Mouse (Mus musculus) v-Abl transformed pro-B cells (cell line): ENCODE data around the gene Pnpla3.

Experiments
- in situ Hi-C, 2 experiments: fragments of 400-800 bp; cut with MboI; formaldehyde crosslinking; loops; one replicate each; pipeline ENCODE4 v1.15.1; 2025; ENCODE audit not compliant: unreplicated experiment in 2 of 2

The Pnpla3 gene

GRCm38 (mm10) chr15:84214476-84214875 lies 46.8 kb downstream of the Pnpla3 start:
- in situ Hi-C loops, result loop anchor here in 1 of 2 experiments (5.0 to 10.0 kb wide), 3 partner anchors 68 to 398 kb away; no protein-coding TSS in a partner anchor

DNA sequence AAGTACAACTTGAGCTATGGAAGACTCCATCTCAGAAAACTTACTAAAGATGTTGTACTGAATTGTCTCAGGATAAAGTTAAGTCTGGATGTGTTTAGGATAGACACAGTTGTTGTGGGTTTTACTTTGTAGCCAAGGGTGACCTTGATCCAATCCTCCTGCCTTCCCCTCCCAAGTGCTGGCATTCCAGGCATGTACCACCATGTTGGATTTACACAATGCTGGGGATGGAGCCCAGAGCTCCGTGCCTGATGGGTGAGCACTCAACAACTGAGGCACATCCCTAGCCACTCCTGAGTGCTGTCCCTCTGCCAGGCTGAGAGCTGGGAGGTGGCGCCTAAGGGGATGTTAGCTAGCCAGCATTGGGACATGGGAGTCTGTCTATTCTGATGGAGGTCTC lies 47.6 kb downstream of the Pnpla3 start:
- in situ Hi-C loops, result loop anchor here (5.0 to 10.0 kb wide), 2 partner anchors 320 to 397 kb away; no protein-coding TSS in a partner anchor

- in situ Hi-C loops, result loop anchor here (5.0 to 10.0 kb wide), 2 partner anchors 319 to 396 kb away; no protein-coding TSS in a partner anchor
Observed at GRCm38 (mm10) chr15:84216026-84216425, 48.4 kb downstream of the Pnpla3 start.

- in situ Hi-C loops, result loop anchor here (5.0 to 10.0 kb wide), 2 partner anchors 318 to 396 kb away; no protein-coding TSS in a partner anchor
Observed at GRCm38 (mm10) chr15:84216461-84217084, 48.9 kb downstream of the Pnpla3 start.

DNA sequence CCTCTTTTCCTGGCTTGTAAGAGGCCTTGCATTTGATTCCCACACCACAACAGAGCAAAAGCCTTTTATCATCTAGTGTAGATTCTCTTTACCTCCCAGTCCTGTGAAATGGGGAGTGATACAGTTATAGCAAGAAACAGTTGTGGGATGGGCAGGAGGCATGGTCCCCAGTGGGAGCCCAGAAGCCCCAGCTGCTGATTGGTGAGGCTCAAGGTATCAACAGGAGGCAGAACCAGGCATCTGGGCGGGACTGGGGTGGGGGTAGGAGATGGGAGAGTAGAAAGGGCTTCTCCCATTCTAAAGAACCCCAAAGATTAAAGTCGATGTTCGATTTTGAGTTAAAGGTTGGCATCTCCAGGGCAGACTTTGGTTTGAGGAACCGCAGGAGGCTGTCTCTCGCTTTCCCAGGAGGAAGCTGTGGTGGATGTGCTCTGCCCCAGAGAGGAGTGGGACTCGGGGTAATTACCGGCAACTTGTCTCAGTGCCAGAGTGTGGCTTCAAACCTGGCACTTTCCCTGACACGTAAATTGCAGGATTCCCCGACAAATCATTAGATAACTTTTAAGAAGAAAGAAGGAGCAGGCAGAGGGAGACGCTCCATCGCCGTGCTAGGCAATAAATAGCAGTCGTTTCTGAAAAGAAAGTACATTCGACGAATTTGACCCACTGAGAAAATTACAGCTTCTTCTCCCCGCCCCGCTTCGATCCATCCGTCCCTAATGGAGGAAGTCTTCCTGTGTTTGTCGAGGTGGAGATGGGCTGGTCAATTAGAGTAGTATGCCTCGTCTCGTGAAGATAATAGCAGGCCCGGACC lies 50.5 kb downstream of the Pnpla3 start:
- in situ Hi-C loops, result loop anchor here (5.0 to 10.0 kb wide), 2 partner anchors 317 to 394 kb away; no protein-coding TSS in a partner anchor

- in situ Hi-C loops, result loop anchor here (5.0 to 10.0 kb wide), 2 partner anchors 316 to 393 kb away; no protein-coding TSS in a partner anchor
Observed at GRCm38 (mm10) chr15:84218783-84219271, 51.2 kb downstream of the Pnpla3 start.

GRCm38 (mm10) chr15:84221539-84221938 lies 53.9 kb downstream of the Pnpla3 start:
- in situ Hi-C loops, result loop anchor here in 1 of 2 experiments (5.0 kb wide), 1 partner anchor 41 kb away; no protein-coding TSS in a partner anchor

DNA sequence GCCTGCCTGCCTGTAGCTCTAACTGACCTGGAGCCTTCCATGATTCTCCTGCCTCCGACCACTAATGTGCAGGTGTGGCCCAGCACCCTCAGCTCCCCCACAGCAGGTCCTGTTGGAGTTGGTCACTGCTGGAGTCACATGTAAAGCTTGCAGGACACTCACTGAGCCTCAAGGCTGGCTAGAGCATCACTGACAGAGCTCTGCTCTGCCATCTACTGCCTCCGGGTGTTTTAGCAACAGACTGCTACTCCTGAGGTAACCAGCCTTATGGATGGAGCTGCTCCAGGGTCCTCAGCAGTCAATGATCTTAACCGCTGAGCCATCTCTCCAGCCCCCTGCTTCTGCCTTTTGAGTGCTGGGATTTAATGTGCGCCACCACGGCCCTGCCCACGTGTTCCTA lies 55.8 kb downstream of the Pnpla3 start:
- in situ Hi-C loops, result loop anchor here in 1 of 2 experiments (5.0 kb wide), 1 partner anchor 39 kb away; no protein-coding TSS in a partner anchor

- in situ Hi-C loops, result loop anchor here in 1 of 2 experiments (5.0 kb wide), 1 partner anchor 38 kb away; no protein-coding TSS in a partner anchor
Observed at GRCm38 (mm10) chr15:84224779-84225178, 57.1 kb downstream of the Pnpla3 start.

DNA sequence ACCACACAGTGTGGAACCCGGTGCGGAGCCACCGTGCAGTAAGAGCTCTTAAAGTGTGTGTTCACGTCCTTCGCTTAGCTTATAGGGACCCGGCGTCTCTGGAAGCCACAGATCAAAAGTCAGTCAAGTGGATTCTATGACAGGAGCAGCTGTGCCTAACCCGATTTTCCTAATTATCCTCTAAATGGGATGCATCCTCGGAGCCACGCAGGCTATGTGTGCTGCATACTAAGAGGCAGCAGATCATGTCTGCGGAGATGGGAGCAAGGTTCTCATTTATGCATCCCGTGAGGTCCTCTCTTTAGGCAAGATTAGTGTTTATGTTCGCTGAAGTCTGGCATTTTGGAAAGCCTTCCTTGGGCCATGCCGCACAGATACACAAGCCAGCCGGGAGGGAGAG lies 59.3 kb downstream of the Pnpla3 start:
- in situ Hi-C loops, result no loop called here

GRCm38 (mm10) chr15:84230661-84231060 lies 63.0 kb downstream of the Pnpla3 start:
- in situ Hi-C loops, result no loop called here

DNA sequence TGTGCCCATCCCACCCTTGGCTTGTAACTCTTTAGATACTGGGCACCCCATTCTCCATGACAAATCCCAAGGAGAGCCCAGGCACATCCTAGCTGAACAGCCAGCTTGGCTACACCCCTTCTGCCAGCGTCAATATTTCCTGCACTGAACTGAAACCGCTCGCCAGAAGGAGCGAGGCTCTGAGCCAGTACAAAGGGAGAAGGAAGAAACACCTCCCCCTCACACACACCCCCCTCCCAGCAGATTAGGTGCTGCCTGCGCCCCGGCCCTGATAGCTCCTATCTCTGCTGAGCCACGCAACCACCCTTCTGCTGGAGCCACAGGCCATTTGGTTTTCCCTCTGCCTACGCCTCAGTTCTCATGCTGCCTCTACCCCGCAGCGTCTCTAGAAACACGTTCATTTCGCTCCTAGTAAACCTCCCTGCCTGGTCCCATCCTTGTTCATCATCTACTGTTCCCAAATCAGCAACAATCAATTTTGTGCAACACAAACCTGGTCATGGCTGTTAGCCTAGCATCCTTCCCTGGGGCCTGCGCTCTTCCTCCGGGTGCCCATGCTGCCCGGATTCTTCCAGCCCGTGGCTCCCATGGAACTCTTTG lies 63.6 kb downstream of the Pnpla3 start:
- in situ Hi-C loops, result no loop called here

GRCm38 (mm10) chr15:84231721-84232561 lies 64.3 kb downstream of the Pnpla3 start, which contains the start of gene Parvb:
Parvb (plus strand) TSS chr15:84232043.
- in situ Hi-C loops, result no loop called here

DNA sequence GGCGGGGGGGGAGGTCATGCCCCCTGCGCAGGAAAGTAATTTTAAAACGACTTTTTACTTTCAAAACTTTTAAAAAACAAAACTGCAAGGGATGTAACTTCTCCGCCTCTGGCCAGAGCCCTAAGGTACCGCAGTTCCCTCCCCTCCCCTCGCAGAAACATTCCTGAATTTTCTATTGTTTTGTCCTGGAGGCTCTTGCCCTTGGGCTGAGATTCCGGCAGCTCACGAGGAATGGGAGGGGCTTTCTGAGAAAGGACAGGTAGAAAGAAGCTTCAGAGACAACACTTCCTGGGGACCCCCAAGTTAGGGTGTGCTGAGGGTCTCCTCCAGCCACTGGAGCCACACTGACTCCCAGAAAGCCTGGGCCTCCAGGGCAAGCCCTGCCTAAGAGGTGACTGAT lies 65.0 kb downstream of the Pnpla3 start:
- in situ Hi-C loops, result no loop called here

- in situ Hi-C loops, result no loop called here
Observed at GRCm38 (mm10) chr15:84234794-84235581, 67.4 kb downstream of the Pnpla3 start.

DNA sequence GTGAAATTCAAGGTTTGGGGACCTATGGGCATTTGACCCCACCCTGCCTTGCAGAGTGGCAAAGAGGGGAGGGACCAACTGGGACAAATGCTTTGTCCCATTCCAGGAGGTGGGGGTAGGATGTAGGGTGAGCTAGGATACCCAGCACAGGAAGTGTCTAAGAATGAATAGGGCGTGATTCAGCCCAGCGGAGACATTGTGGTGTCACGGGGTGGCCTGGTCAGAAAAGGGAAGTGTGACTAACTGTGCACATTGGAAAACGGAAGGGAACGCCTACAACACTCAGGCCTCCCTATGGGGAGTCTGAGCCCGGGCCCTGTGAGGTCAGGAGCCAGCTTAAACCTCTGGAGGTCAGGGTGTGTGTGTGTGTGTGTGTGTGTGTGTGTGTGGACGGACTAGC lies 68.0 kb downstream of the Pnpla3 start:
- in situ Hi-C loops, result no loop called here
